In genomic region chr17:74420656-74421055, GRCm38 (mm10) we compare ENCODE assay signal across 24 mouse cellular contexts. TPM values are rescaled to one million over a fixed set of nuclear protein-coding genes. Genes with fewer than 3 reads are reported as not detected.
DNase-seq lines count a peak whose midpoint lies in the region; ATAC-seq and TF ChIP-seq lines count a peak whose summit lies in the region.
"Had no signal": no experiment of that assay in that cellular context is flagged by ENCODE, and none has a peak within 500 bp of the region (broad histone marks: within the 10 kb centered on the region; RNA-seq: fewer than 3 reads in every experiment).

No protein-coding gene starts in this region.

- 54% methylated on average over 2 of the region's 2 CpGs for WGBS in midbrain, postnatal 0 days

- no peaks in the 10 kb centered on the region for H3K27me3 ChIP-seq in midbrain, postnatal 0 days (ENCODE audit: insufficient read depth, low read length)
- H3K27me3 ChIP-seq: CH12.LX; embryonic facial prominence, embryonic 12.5 days; forebrain, embryonic 13.5 days; forebrain, embryonic 15.5 days; Patski had no signal

- ATAC-seq in midbrain, postnatal 0 days (ENCODE audit: low FRiP score) = no peak
- ATAC-seq: CD4-positive, CD25-positive, alpha-beta regulatory T cell, adult 4 months; forebrain, embryonic 13.5 days; forebrain, embryonic 15.5 days; forebrain, postnatal 0 days; Patski had no signal

- no peak for TF ChIP-seq CTCF in midbrain, postnatal 0 days (IDR thresholded peaks at IDR 0.05)

- no peaks in the 10 kb centered on the region for H3K4me1 ChIP-seq in midbrain, postnatal 0 days (ENCODE audit: insufficient read depth, low read length)
- H3K4me1 ChIP-seq: embryonic facial prominence, embryonic 12.5 days had no signal

- H3K4me3 ChIP-seq in midbrain, postnatal 0 days (ENCODE audit: low read depth, low read length) = no peak overlapping the region
- H3K4me3 ChIP-seq: embryonic facial prominence, embryonic 10.5 days; embryonic facial prominence, embryonic 12.5 days; forebrain, embryonic 13.5 days; forebrain, embryonic 15.5 days had no signal

- H3K9me3 ChIP-seq in midbrain, postnatal 0 days (ENCODE audit: low read length) = no peaks in the 10 kb centered on the region
- H3K9me3 ChIP-seq: embryonic facial prominence, embryonic 10.5 days; embryonic facial prominence, embryonic 12.5 days; forebrain, embryonic 13.5 days; forebrain, embryonic 15.5 days; G1E had no signal

- H3K36me3 ChIP-seq in midbrain, postnatal 0 days (ENCODE audit: insufficient read depth, low read length) = peaks cover 19% of the 10 kb centered on the region

- no peak overlapping the region for H3K9ac ChIP-seq in midbrain, postnatal 0 days (replicated peaks; ENCODE audit: low read length, poor library complexity, severe bottlenecking)
- H3K9ac ChIP-seq: embryonic facial prominence, embryonic 12.5 days; forebrain, embryonic 13.5 days; forebrain, embryonic 15.5 days; forebrain, postnatal 0 days had no signal

- H3K27ac ChIP-seq in midbrain, postnatal 0 days (ENCODE audit: low read depth, low read length) = no peak overlapping the region
- H3K27ac ChIP-seq: embryonic facial prominence, embryonic 10.5 days; embryonic facial prominence, embryonic 12.5 days; forebrain, embryonic 13.5 days; forebrain, embryonic 15.5 days had no signal

- DNase-seq in gastrocnemius, adult 18-20 months (ENCODE audit: low spot score) = peak; percentile 34
- DNase-seq in gastrocnemius, postnatal 4 days (ENCODE audit: low spot score in 2 of 2) = no peak
- DNase-seq in gastrocnemius, postnatal 25 days = peak; percentile 10
- DNase-seq in gastrocnemius, postnatal 10 days = no peak
- peak; percentile 57 for DNase-seq in R1 (ENCODE audit: low read depth, low spot score)
- no peak for DNase-seq in midbrain, postnatal 0 days (ENCODE audit: low spot score)
- DNase-seq: adrenal gland, adult 2 months; adrenal gland, postnatal 10 days; adrenal gland, postnatal 25 days; B cell, adult 2 months; cerebellum, adult 11-12 months; cerebellum, adult 2 months; cerebellum, adult 9-10 months; cerebellum, postnatal 10 days; cerebellum, postnatal 25 days; forebrain, postnatal 0 days had no signal

- H3K4me2 ChIP-seq in midbrain, postnatal 0 days (ENCODE audit: low read depth, low read length, poor library complexity, severe bottlenecking) = no peak overlapping the region
- H3K4me2 ChIP-seq: embryonic facial prominence, embryonic 12.5 days; forebrain, embryonic 13.5 days; forebrain, embryonic 15.5 days had no signal

RNA-seq across cellular contexts. Expression of gene Slc30a6, which starts 25.2 kb away (rescaled TPM):
- total RNA-seq in gastrocnemius, adult 18-20 months (2021) = 1 to 10 TPM; 5.8 to 6.0 TPM
- 10 to 100 TPM; 10.7 to 13.7 TPM for total RNA-seq in gastrocnemius, postnatal 4 days (2021)
- total RNA-seq in gastrocnemius, postnatal 25 days (2021) = 1 to 10 TPM; 5.9 to 6.1 TPM
- 1 to 10 TPM; 6.3 to 9.9 TPM for total RNA-seq in gastrocnemius, postnatal 10 days (2021)
- 16.7 and 19.1 TPM in 2 replicates for total RNA-seq in midbrain, postnatal 0 days (2014; rRNA removed)
- polyA plus RNA-seq in midbrain, postnatal 0 days (2015; fragmentation: Nextera tagmentation; extraction: Ambion mirVana) = 23.5 and 24.5 TPM in 2 replicates

RNA-seq across cellular contexts. Expression of gene Nlrc4, which starts 38.3 kb away (rescaled TPM):
- total RNA-seq in gastrocnemius, adult 18-20 months (2021) = under 1 TPM in 1 of 2 experiments, not detected in 1; 0.09 TPM
- under 1 TPM; 0.39 to 0.54 TPM for total RNA-seq in gastrocnemius, postnatal 4 days (2021)
- total RNA-seq in gastrocnemius, postnatal 25 days (2021) = under 1 TPM; 0.08 to 0.15 TPM
- total RNA-seq in gastrocnemius, postnatal 10 days (2021) = under 1 TPM; 0.21 to 0.34 TPM
- 0.05 and 0.16 TPM in 2 replicates for total RNA-seq in midbrain, postnatal 0 days (2014; rRNA removed)
- 0.30 and 0.34 TPM in 2 replicates for polyA plus RNA-seq in midbrain, postnatal 0 days (2015; fragmentation: Nextera tagmentation; extraction: Ambion mirVana)

Comparison
In these comparisons a context has a peak if more than half of its experiments do, and no peak if none do; other contexts are left out.
1. DNase-seq: peak in gastrocnemius, adult 18-20 months (single experiment), gastrocnemius, postnatal 25 days (single experiment) and R1 (single experiment); none in gastrocnemius, postnatal 4 days (0 of 2), gastrocnemius, postnatal 10 days (single experiment) and midbrain, postnatal 0 days (single experiment).